ENCODE assay signal across 9 mouse cellular contexts in genomic region chr8:45934582-45935014, GRCm38 (mm10). TPM values are rescaled to one million over a fixed set of nuclear protein-coding genes. Genes with fewer than 3 reads are reported as not detected.
A peak's percentile ranks its signal among the peaks of the same experiment; 100 is the strongest.
DNase-seq lines count a peak whose midpoint lies in the region; ATAC-seq and TF ChIP-seq lines count a peak whose summit lies in the region.
"Had no signal": no experiment of that assay in that cellular context is flagged by ENCODE, and none has a peak within 500 bp of the region (broad histone marks: within the 10 kb centered on the region; RNA-seq: fewer than 3 reads in every experiment).

Gene Ccdc110, plus strand, starts transcription at chr8:45934619.

- peaks cover 14% of the 10 kb centered on the region for H3K4me1 ChIP-seq in heart, embryonic 13.5 days
- no peaks in the 10 kb centered on the region for H3K4me1 ChIP-seq in kidney, postnatal 0 days (replicated peaks; ENCODE audit: insufficient read depth, low read length)
- no peaks in the 10 kb centered on the region for H3K4me1 ChIP-seq in liver, adult 2 months (ENCODE audit: control insufficient read depth, insufficient read depth, low read length)

- H3ac ChIP-seq in myocyte (ENCODE audit: control insufficient read depth, insufficient read length) = no peak within 1 kb of the TSS

- H3K9me3 ChIP-seq in heart, embryonic 13.5 days = peaks cover 12% of the 10 kb centered on the region
- H3K9me3 ChIP-seq in kidney, postnatal 0 days (replicated peaks; ENCODE audit: low read length) = no peaks in the 10 kb centered on the region

- no peaks in the 10 kb centered on the region for H3K27me3 ChIP-seq in heart, embryonic 13.5 days (replicated peaks)
- no peaks in the 10 kb centered on the region for H3K27me3 ChIP-seq in kidney, postnatal 0 days (ENCODE audit: insufficient read depth, low read length)
- no peaks in the 10 kb centered on the region for H3K27me3 ChIP-seq in liver, adult 2 months (ENCODE audit: control insufficient read depth, insufficient read depth, low read length)
- no peaks in the 10 kb centered on the region for H3K27me3 ChIP-seq in myocyte (ENCODE audit: control insufficient read depth, insufficient read depth, insufficient read length)

- ATAC-seq in CD4-positive, CD25-positive, alpha-beta regulatory T cell, adult 4 months = peak; percentile 93
- no peak; the same call in 1 of the 2 replicates for ATAC-seq in heart, embryonic 13.5 days (ENCODE audit: extremely low read depth, insufficient number of reproducible peaks, low FRiP score, low TSS enrichment)
- peak; percentile 84 for ATAC-seq in kidney, postnatal 0 days (replicated peaks; ENCODE audit: low FRiP score, low read depth)

- H3K4me3 ChIP-seq in heart, embryonic 13.5 days = peak within 1 kb of the TSS; percentile 43
- H3K4me3 ChIP-seq in kidney, postnatal 0 days (replicated peaks; ENCODE audit: low read depth, low read length) = no peak within 1 kb of the TSS
- no peak within 1 kb of the TSS for H3K4me3 ChIP-seq in liver, adult 2 months (ENCODE audit: insufficient read depth, low read depth, low read length)
- H3K4me3 ChIP-seq in myocyte = no peak within 1 kb of the TSS

- no peaks in the 10 kb centered on the region for H3K79me2 ChIP-seq in liver, adult 2 months (ENCODE audit: control insufficient read depth, insufficient read depth, low read length)
- no peaks in the 10 kb centered on the region for H3K79me2 ChIP-seq in myocyte (ENCODE audit: control insufficient read depth, insufficient read depth)

- H3K27ac ChIP-seq in heart, embryonic 13.5 days (replicated peaks) = no peak within 1 kb of the TSS
- H3K27ac ChIP-seq in kidney, postnatal 0 days = no peak within 1 kb of the TSS
- H3K27ac ChIP-seq in liver, adult 2 months (replicated peaks; ENCODE audit: insufficient read depth, low read depth, low read length) = no peak within 1 kb of the TSS
- H3K27ac ChIP-seq: macrophage had no signal

- DNase-seq in c-Kit-negative CD71-positive TER-119-positive erythroid progenitor cells, embryonic 14.5 days (ENCODE audit: low read depth, low spot score) = peak; percentile 48
- peak; percentile 79 for DNase-seq in fibroblast of lung, adult 2 months (ENCODE audit: low read depth)
- peak; percentile 94 for DNase-seq in kidney, postnatal 0 days (ENCODE audit: low spot score)
- peak; percentile 62 for DNase-seq in liver, adult 2 months (ENCODE audit: extremely low read depth, low read depth, low spot score)
- peak; percentile 86 to 96 for DNase-seq in spleen, postnatal 4 days (ENCODE audit: low spot score in 2 of 2)

- 3% methylated on average over 23 of the region's 23 CpGs for WGBS in heart, embryonic 13.5 days
- WGBS in kidney, postnatal 0 days = 5% methylated on average over 23 of the region's 23 CpGs
- 12% methylated on average over 23 of the region's 23 CpGs for WGBS in liver, adult 2 months

- TF ChIP-seq POLR2A in liver, adult 2 months (IDR thresholded peaks at IDR 0.05; ENCODE audit: extremely low read depth, insufficient read depth, low read length) = no peak
- TF ChIP-seq POLR2A in myocyte (IDR thresholded peaks at IDR 0.05; ENCODE audit: insufficient read length, low read depth) = no peak

- peak; percentile 100 for TF ChIP-seq CTCF in kidney, postnatal 0 days (IDR thresholded peaks at IDR 0.05; ENCODE audit: low read depth)
- TF ChIP-seq CTCF in liver, adult 2 months (IDR thresholded peaks at IDR 0.05; ENCODE audit: low read depth, low read length) = peak; percentile 100

- peak within 1 kb of the TSS; percentile 38; the same call in 1 of the 2 replicates for H3K9ac ChIP-seq in heart, embryonic 13.5 days
- no peak within 1 kb of the TSS for H3K9ac ChIP-seq in kidney, postnatal 0 days (ENCODE audit: low read depth, low read length)
- H3K9ac ChIP-seq in liver, adult 2 months (ENCODE audit: low read depth, low read length) = no peak within 1 kb of the TSS

- peaks cover 4% of the 10 kb centered on the region; the same call in 1 of the 2 replicates for H3K36me3 ChIP-seq in heart, embryonic 13.5 days
- no peaks in the 10 kb centered on the region for H3K36me3 ChIP-seq in kidney, postnatal 0 days (ENCODE audit: insufficient read depth, low read length)
- no peaks in the 10 kb centered on the region for H3K36me3 ChIP-seq in liver, adult 2 months (ENCODE audit: control insufficient read depth, insufficient read depth, low read length)
- H3K36me3 ChIP-seq in myocyte (ENCODE audit: control insufficient read depth, insufficient read depth) = no peaks in the 10 kb centered on the region

- peak within 1 kb of the TSS; percentile 65 for H3K4me2 ChIP-seq in heart, embryonic 13.5 days
- peak within 1 kb of the TSS; percentile 34; the same call in 1 of the 2 replicates for H3K4me2 ChIP-seq in kidney, postnatal 0 days (ENCODE audit: low read length)
- H3K4me2 ChIP-seq in myocyte (ENCODE audit: low read depth) = peak within 1 kb of the TSS; percentile 27

TF ChIP-seq in myocyte, 11 proteins besides CTCF, POLR2A, EP300 and RAD21:
- TF ChIP-seq USF1 (IDR thresholded peaks at IDR 0.05; ENCODE audit: low read depth) (no peak), TCF3 (IDR thresholded peaks at IDR 0.05; ENCODE audit: insufficient read length, low read depth) (no peak), REST (IDR thresholded peaks at IDR 0.05; ENCODE audit: insufficient read depth, insufficient read length) (no peak), MYOG (IDR thresholded peaks at IDR 0.05; ENCODE audit: control insufficient read depth in 1 of 3, insufficient read depth in 1 of 3, insufficient read length in 2 of 3, low read depth in 2 of 3) (no peak), CEBPB (IDR thresholded peaks at IDR 0.05; ENCODE audit: insufficient read depth, poor library complexity, severe bottlenecking) (no peak), MAX (IDR thresholded peaks at IDR 0.05; ENCODE audit: low read depth) (no peak), POLR2AphosphoS2 (IDR thresholded peaks at IDR 0.05; ENCODE audit: insufficient read length, low read depth) (no peak)

RNA-seq across cellular contexts. Expression of gene Ccdc110, which starts in this region (rescaled TPM):
- polyA plus RNA-seq in CD4-positive, CD25-positive, alpha-beta regulatory T cell, adult 4 months (2017; shearing (Covaris generic)) = not detected
- not detected in 2 replicates for polyA plus RNA-seq in heart, embryonic 13.5 days (2015; fragmentation: Nextera tagmentation; extraction: Ambion mirVana)
- not detected in 2 replicates for polyA plus RNA-seq in kidney, postnatal 0 days (2015; fragmentation: Nextera tagmentation; extraction: Ambion mirVana)
- total RNA-seq in liver, adult 2 months (2014; rRNA removed) = not detected in 2 replicates
- polyA plus RNA-seq in liver, adult 2 months (2012; rRNA removed) = not detected in 2 replicates
- not detected for polyA plus RNA-seq in myocyte (2012; fragmentation: generic; extraction: Trizol)
- polyA plus RNA-seq: macrophage had no signal

Comparison
In these comparisons a context has a peak if more than half of its experiments do, and no peak if none do; other contexts are left out.
1. Peak in ATAC-seq in CD4-positive, CD25-positive, alpha-beta regulatory T cell, adult 4 months; RNA of the gene not detected or under 1 TPM.
2. Peak in DNase-seq, ATAC-seq and H3K4me2 ChIP-seq in kidney, postnatal 0 days; RNA of the gene not detected or under 1 TPM.
3. Peak in DNase-seq in liver, adult 2 months; RNA of the gene not detected or under 1 TPM.